Mouse (Mus musculus) heart, postnatal 25 days (tissue): Measurements from ENCODE around the gene Rnaset2a. TPM values are rescaled to one million over a fixed set of nuclear protein-coding genes. Genes with fewer than 3 reads are reported as not detected.

Experiments
- total RNA-seq, 2 experiments: library from RNA; stranded (reverse); gene quantifications; 2 replicates each; pipeline ENCODE4 v1.2.3; 2021

Rnaset2a gene
- total RNA-seq, 2 experiments from 2014 or later, result 20.2 to 25.2 TPM

Other genes with a start within 250 kb of the Rnaset2a start
- gene Tagap, start 222.1 kb downstream of the Rnaset2a start, total RNA-seq, result 1 to 10 TPM; 1.8 to 2.6 TPM
- gene Rsph3a, start 202.5 kb downstream of the Rnaset2a start, total RNA-seq, result 10 to 100 TPM; 27.5 to 39.6 TPM
- not detected for gene Gm49673, start 309 bp downstream of the Rnaset2a start, total RNA-seq
- gene Fgfr1op, start 17.4 kb upstream of the Rnaset2a start, total RNA-seq, result 10 to 100 TPM; 12.3 to 13.8 TPM
- gene Ccr6, start 87.9 kb upstream of the Rnaset2a start, total RNA-seq, result not detected
- gene Mpc1, start 134.8 kb upstream of the Rnaset2a start, total RNA-seq, result 100 to 1,000 TPM; 784 to 801 TPM
- gene Sft2d1, start 163.0 kb upstream of the Rnaset2a start, total RNA-seq, result 10 to 100 TPM; 15.9 to 17.6 TPM
- under 1 TPM; 0.25 to 0.44 TPM for gene Prr18, start 189.4 kb upstream of the Rnaset2a start, total RNA-seq
- under 1 TPM; 0.31 to 0.47 TPM for gene T2, start 207.9 kb upstream of the Rnaset2a start, total RNA-seq